Mouse (Mus musculus): ENCODE measurements around the gene Nup160. TPM values are rescaled to one million over a fixed set of nuclear protein-coding genes. Genes with fewer than 3 reads are reported as not detected.
A peak's percentile ranks its signal among the peaks of the same experiment; 100 is the strongest.

The Nup160 gene
- polyA plus RNA-seq (2015; fragmentation: Nextera tagmentation; extraction: Ambion mirVana), result 16.2 and 24.8 TPM in 2 replicates

- Histone ChIP-seq H3K27me3 (no peaks in the 10 kb centered on the region), H3K4me1 (replicated peaks) (peaks cover 13% of the 10 kb centered on the region), H3K9me3 (replicated peaks) (no peaks in the 10 kb centered on the region), H3K36me3 (0 out of 2 replicates have a peak, but pooled peaks cover 3% of the 10 kb centered on the region), H3K27ac (no peak within 1 kb of the TSS), H3K4me2 (no peak within 1 kb of the TSS), H3K4me3 (peak within 1 kb of the TSS; percentile 68; the same call in 1 of the 2 replicates), H3K9ac (no peak within 1 kb of the TSS)
- 80% methylated on average over 8 of the region's 8 CpGs for WGBS
- ATAC-seq (replicated peaks; ENCODE audit: insufficient number of reproducible peaks, insufficient read depth, low FRiP score, low read depth), result no peak
Measured at GRCm38 (mm10) chr2:90677007-90677406, at the start of gene Nup160. Gene Nup160 (plus strand): TSS chr2:90677215.

GRCm38 (mm10) chr2:90628261-90628660 is 48.8 kb upstream of the Nup160 start:
- Histone ChIP-seq H3K27me3 (no peaks in the 10 kb centered on the region), H3K4me1 (replicated peaks) (peaks cover 2% of the 10 kb centered on the region; the same call in 1 of the 2 replicates), H3K4me2 (no peak overlapping the region), H3K27ac (no peak overlapping the region), H3K4me3 (no peak overlapping the region), H3K9me3 (replicated peaks) (no peaks in the 10 kb centered on the region), H3K9ac (no peak overlapping the region), H3K36me3 (no peaks in the 10 kb centered on the region)
- ATAC-seq (replicated peaks; ENCODE audit: insufficient number of reproducible peaks, insufficient read depth, low FRiP score, low read depth), result no peak
- WGBS, result 82% methylated on average over 5 of the region's 5 CpGs

GRCm38 (mm10) chr2:90629552-90629951 is 47.5 kb upstream of the Nup160 start:
- WGBS, result 37% methylated on average over 2 of the region's 2 CpGs
- Histone ChIP-seq H3K36me3 (no peaks in the 10 kb centered on the region), H3K4me3 (no peak overlapping the region), H3K9ac (no peak overlapping the region), H3K27me3 (no peaks in the 10 kb centered on the region), H3K4me1 (replicated peaks) (0 out of 2 replicates have a peak, but pooled peaks cover 2% of the 10 kb centered on the region), H3K27ac (no peak overlapping the region), H3K9me3 (replicated peaks) (no peaks in the 10 kb centered on the region), H3K4me2 (no peak overlapping the region)
- ATAC-seq (replicated peaks; ENCODE audit: insufficient number of reproducible peaks, insufficient read depth, low FRiP score, low read depth), result no peak

GRCm38 (mm10) chr2:90631938-90632733 is 44.9 kb upstream of the Nup160 start:
- 62% methylated on average over 16 of the region's 16 CpGs for WGBS
- H3K9ac ChIP-seq, result no peak overlapping the region
- H3K36me3 ChIP-seq, result no peaks in the 10 kb centered on the region
- H3K27me3 ChIP-seq, result no peaks in the 10 kb centered on the region
- H3K27ac ChIP-seq, result no peak overlapping the region
- no peak for ATAC-seq (replicated peaks; ENCODE audit: insufficient number of reproducible peaks, insufficient read depth, low FRiP score, low read depth)
- H3K4me1 ChIP-seq (replicated peaks), result no peaks in the 10 kb centered on the region
- H3K9me3 ChIP-seq (replicated peaks), result no peaks in the 10 kb centered on the region
- H3K4me2 ChIP-seq, result no peak overlapping the region
- H3K4me3 ChIP-seq, result no peak overlapping the region

- H3K36me3 ChIP-seq, result no peaks in the 10 kb centered on the region
- no peaks in the 10 kb centered on the region for H3K9me3 ChIP-seq (replicated peaks)
- ATAC-seq (replicated peaks; ENCODE audit: insufficient number of reproducible peaks, insufficient read depth, low FRiP score, low read depth), result no peak
Measured at GRCm38 (mm10) chr2:90634671-90635070, 42.3 kb upstream of the Nup160 start.

GRCm38 (mm10) chr2:90635085-90635723 is 41.8 kb upstream of the Nup160 start:
- no peaks in the 10 kb centered on the region for H3K27me3 ChIP-seq
- 0 out of 2 replicates have a peak, but pooled peaks have one; percentile 43 for ATAC-seq (replicated peaks; ENCODE audit: insufficient number of reproducible peaks, insufficient read depth, low FRiP score, low read depth)
- H3K4me1 ChIP-seq (replicated peaks), result peaks cover 4% of the 10 kb centered on the region
- H3K4me3 ChIP-seq, result no peak overlapping the region
- 0 out of 2 replicates have a peak overlapping the region, but pooled peaks have one; percentile 4 for H3K27ac ChIP-seq
- H3K4me2 ChIP-seq, result no peak overlapping the region
- 67% methylated on average over 7 of the region's 7 CpGs for WGBS
- no peaks in the 10 kb centered on the region for H3K36me3 ChIP-seq
- no peak overlapping the region for H3K9ac ChIP-seq
- H3K9me3 ChIP-seq (replicated peaks), result no peaks in the 10 kb centered on the region

More at GRCm38 (mm10) chr2:90634671-90635070, 42.3 kb upstream of the Nup160 start:
- no peak overlapping the region for H3K27ac ChIP-seq
- H3K27me3 ChIP-seq, result no peaks in the 10 kb centered on the region
- H3K4me3 ChIP-seq, result no peak overlapping the region
- H3K4me2 ChIP-seq, result no peak overlapping the region
- no peaks in the 10 kb centered on the region for H3K4me1 ChIP-seq (replicated peaks)
- no peak overlapping the region for H3K9ac ChIP-seq

GRCm38 (mm10) chr2:90636853-90637252 is 40.2 kb upstream of the Nup160 start:
- H3K36me3 ChIP-seq, result no peaks in the 10 kb centered on the region
- no peak overlapping the region for H3K4me3 ChIP-seq
- H3K27ac ChIP-seq, result no peak overlapping the region
- no peak overlapping the region for H3K4me2 ChIP-seq
- 87% methylated on average over 7 of the region's 7 CpGs for WGBS
- H3K9ac ChIP-seq, result no peak overlapping the region
- H3K4me1 ChIP-seq (replicated peaks), result peaks cover 9% of the 10 kb centered on the region
- no peaks in the 10 kb centered on the region for H3K27me3 ChIP-seq
- H3K9me3 ChIP-seq (replicated peaks), result no peaks in the 10 kb centered on the region
- no peak for ATAC-seq (replicated peaks; ENCODE audit: insufficient number of reproducible peaks, insufficient read depth, low FRiP score, low read depth)

- WGBS, result 65% methylated on average over 8 of the region's 8 CpGs
- no peak overlapping the region for H3K9ac ChIP-seq
- no peak overlapping the region for H3K4me2 ChIP-seq
- no peak overlapping the region for H3K4me3 ChIP-seq
- no peaks in the 10 kb centered on the region for H3K9me3 ChIP-seq (replicated peaks)
- no peaks in the 10 kb centered on the region for H3K27me3 ChIP-seq
- H3K36me3 ChIP-seq, result no peaks in the 10 kb centered on the region
- no peak overlapping the region for H3K27ac ChIP-seq
- ATAC-seq (replicated peaks; ENCODE audit: insufficient number of reproducible peaks, insufficient read depth, low FRiP score, low read depth), result no peak
- H3K4me1 ChIP-seq (replicated peaks), result peaks cover 9% of the 10 kb centered on the region
Measured at GRCm38 (mm10) chr2:90638986-90639746, 37.8 kb upstream of the Nup160 start.

- Histone ChIP-seq H3K27ac (no peak overlapping the region), H3K27me3 (no peaks in the 10 kb centered on the region), H3K4me1 (replicated peaks) (peaks cover 9% of the 10 kb centered on the region), H3K4me2 (no peak overlapping the region), H3K4me3 (no peak overlapping the region), H3K9me3 (replicated peaks) (no peaks in the 10 kb centered on the region), H3K36me3 (no peaks in the 10 kb centered on the region), H3K9ac (no peak overlapping the region)
- no peak for ATAC-seq (replicated peaks; ENCODE audit: insufficient number of reproducible peaks, insufficient read depth, low FRiP score, low read depth)
- WGBS, result 52% methylated on average over 5 of the region's 5 CpGs
Measured at GRCm38 (mm10) chr2:90639747-90640699, 37.0 kb upstream of the Nup160 start.

GRCm38 (mm10) chr2:90641007-90641709 is 35.9 kb upstream of the Nup160 start:
- H3K4me2 ChIP-seq, result no peak overlapping the region
- no peak overlapping the region for H3K9ac ChIP-seq
- H3K4me3 ChIP-seq, result no peak overlapping the region
- H3K36me3 ChIP-seq, result no peaks in the 10 kb centered on the region
- H3K27ac ChIP-seq, result no peak overlapping the region
- H3K4me1 ChIP-seq (replicated peaks), result peaks cover 9% of the 10 kb centered on the region
- H3K27me3 ChIP-seq, result no peaks in the 10 kb centered on the region
- no peaks in the 10 kb centered on the region for H3K9me3 ChIP-seq (replicated peaks)
- ATAC-seq (replicated peaks; ENCODE audit: insufficient number of reproducible peaks, insufficient read depth, low FRiP score, low read depth), result peak; percentile 50; the same call in 1 of the 2 replicates
- 65% methylated on average over 10 of the region's 10 CpGs for WGBS

Measured in heart, embryonic 15.5 days (tissue).